Mouse (Mus musculus) bone marrow, adult 2 months (tissue): ENCODE results near the gene Gm10964.

Experiments used
- CTCF ChIP-seq: fragments of 200-500 bp; IDR thresholded peaks from 2 replicates; pipeline ENCODE4 v1.5.1; 2011; ENCODE audit warnings: low read length, control low read depth; ENCODE audit not compliant: control insufficient read depth, insufficient read depth
- POLR2A ChIP-seq: fragments of 200-500 bp; IDR thresholded peaks from 2 replicates; pipeline ENCODE4 v1.6.1; 2011; ENCODE audit warnings: low read depth, mild to moderate bottlenecking, control low read depth, low read length, borderline replicate concordance; ENCODE audit not compliant: control insufficient read depth

DNA sequence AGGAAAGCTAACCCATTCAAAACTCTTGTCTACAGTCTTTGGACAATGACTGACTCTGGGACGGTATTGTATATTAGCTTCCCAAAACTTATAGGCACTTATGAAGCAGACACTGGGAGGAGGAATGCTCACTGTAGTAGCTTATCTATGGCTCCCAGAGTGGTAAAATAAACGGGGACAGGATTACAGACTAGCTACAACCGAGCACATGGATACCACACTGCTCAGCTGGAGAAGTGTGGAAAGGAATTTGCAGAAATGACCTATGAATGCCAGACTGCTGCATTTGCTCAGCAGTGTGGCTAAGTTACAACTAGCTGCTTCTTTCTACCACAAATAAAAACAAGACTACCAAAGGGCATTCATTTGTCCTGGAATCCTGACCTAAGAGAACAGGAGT lies 16.2 kb downstream of the Gm10964 start:
- no peak for TF ChIP-seq CTCF
- no peak for TF ChIP-seq POLR2A
